Mouse (Mus musculus): ENCODE data around the gene Pgap2.

DNA sequence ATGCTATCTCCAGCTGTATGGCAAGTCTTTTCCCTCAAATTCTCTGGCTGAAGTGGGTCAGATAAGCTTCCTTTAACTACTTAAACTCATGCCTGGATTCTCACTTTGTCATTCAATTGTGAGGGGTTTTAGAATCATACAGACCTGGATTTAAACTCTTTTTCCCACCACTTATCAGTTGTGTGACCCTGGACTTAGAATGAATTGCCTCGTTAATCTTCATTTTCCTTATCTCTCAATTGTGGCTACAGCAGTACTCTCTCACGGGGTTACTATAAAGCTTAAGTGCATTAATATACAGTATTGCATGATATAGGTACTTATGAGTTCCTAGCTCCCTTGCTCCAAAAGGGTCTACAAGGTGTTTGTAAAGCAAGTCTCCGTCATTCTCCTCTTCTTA is 32.9 kb downstream of the Pgap2 start:
- TF ChIP-seq CTCF (IDR thresholded peaks at IDR 0.05; ENCODE audit: extremely low read depth, insufficient read length, insufficient replicate concordance, low read depth, low read length) (no peak), POLR2A (IDR thresholded peaks at IDR 0.05; ENCODE audit: low read depth, low read length) (no peak)
